Mouse (Mus musculus) cerebellum, adult 9-11 months (tissue): ENCODE data around the gene Sgo1.
"Not testable (repeated sequence)": the region's sequence is repeated elsewhere in the genome, so short reads cannot be mapped to it uniquely, and the experiment has no call there.

Experiments
- DNase-seq: peaks from one replicate; pipeline ENCODE4 v3.0.0; 2022

Gene Sgo1

GRCm38 (mm10) chr17:53688877-53689802, at the start of gene Sgo1:
TSS of gene Sgo1 (minus strand) at chr17:53689333.
- peak; percentile 96 for DNase-seq

- peak; percentile 57 for DNase-seq
These were observed 29.8 kb upstream of the Sgo1 start for GRCm38 (mm10) chr17:53718916-53719315.

- DNase-seq = peak; percentile 61
These were observed 29.3 kb upstream of the Sgo1 start for GRCm38 (mm10) chr17:53718474-53718873.

GRCm38 (mm10) chr17:53715161-53715560, 26.0 kb upstream of the Sgo1 start:
- peak; percentile 57 for DNase-seq

- no peak for DNase-seq
These were observed 25.3 kb upstream of the Sgo1 start for GRCm38 (mm10) chr17:53714453-53714852.

- not testable (repeated sequence) for DNase-seq
These were observed 8.4 kb upstream of the Sgo1 start for GRCm38 (mm10) chr17:53697521-53697920.

GRCm38 (mm10) chr17:53694039-53694438, 4.9 kb upstream of the Sgo1 start:
- DNase-seq = peak; percentile 49

GRCm38 (mm10) chr17:53689946-53690345, 813 bp upstream of the Sgo1 start:
- DNase-seq = no peak

- DNase-seq = no peak
These were observed 812 bp downstream of the Sgo1 start for GRCm38 (mm10) chr17:53688321-53688720.

- peak; percentile 90 for DNase-seq
These were observed 10.4 kb downstream of the Sgo1 start for GRCm38 (mm10) chr17:53678716-53679115.

GRCm38 (mm10) chr17:53670453-53670852, 18.7 kb downstream of the Sgo1 start:
- DNase-seq = no peak

GRCm38 (mm10) chr17:53664703-53665382, 24.3 kb downstream of the Sgo1 start:
- no peak for DNase-seq

GRCm38 (mm10) chr17:53664267-53664666, 24.9 kb downstream of the Sgo1 start:
- no peak for DNase-seq

- no peak for DNase-seq
These were observed 27.9 kb downstream of the Sgo1 start for GRCm38 (mm10) chr17:53661056-53661840.

GRCm38 (mm10) chr17:53659738-53660137, 29.4 kb downstream of the Sgo1 start:
- no peak for DNase-seq

GRCm38 (mm10) chr17:53659230-53659629, 29.9 kb downstream of the Sgo1 start:
- DNase-seq = no peak

- no peak for DNase-seq
These were observed 30.5 kb downstream of the Sgo1 start for GRCm38 (mm10) chr17:53658668-53659067.

GRCm38 (mm10) chr17:53657391-53657790, 31.7 kb downstream of the Sgo1 start:
- DNase-seq = not testable (repeated sequence)

- DNase-seq = no peak
These were observed 32.7 kb downstream of the Sgo1 start for GRCm38 (mm10) chr17:53656369-53656860.

GRCm38 (mm10) chr17:53655959-53656358, 33.2 kb downstream of the Sgo1 start:
- DNase-seq = no peak

- DNase-seq = no peak
These were observed 34.1 kb downstream of the Sgo1 start for GRCm38 (mm10) chr17:53655081-53655480.

- DNase-seq = no peak
These were observed 34.5 kb downstream of the Sgo1 start for GRCm38 (mm10) chr17:53654596-53654995.

GRCm38 (mm10) chr17:53650251-53650661, 38.9 kb downstream of the Sgo1 start:
- no peak for DNase-seq
